Mouse (Mus musculus) kidney, adult 2 months (tissue): ENCODE data around the gene Morf4l2.

Source experiments
- CTCF ChIP-seq: fragments of 200-500 bp; conservative IDR thresholded peaks from 2 replicates; pipeline ENCODE4 v1.5.1; 2011; ENCODE audit warnings: low read depth, mild to moderate bottlenecking, control low read depth, low read length, moderate library complexity, mixed read lengths; ENCODE audit not compliant: insufficient read depth, insufficient read length
- POLR2A ChIP-seq: fragments of 200-500 bp; IDR thresholded peaks from one replicate; pipeline ENCODE4 v1.6.1; 2011; ENCODE audit warnings: low read depth, low read length, control low read depth

GRCm38 (mm10) chrX:136708168-136708681 lies 35.3 kb downstream of the Morf4l2 start:
- TF ChIP-seq POLR2A (no peak), CTCF (no peak)
